Mouse (Mus musculus): Measurements from ENCODE around the gene Plin5. TPM values are rescaled to one million over a fixed set of nuclear protein-coding genes. Genes with fewer than 3 reads are reported as not detected.

Plin5 gene
- total RNA-seq, 1 experiment = 1.4 TPM

GRCm38 (mm10) chr17:56144546-56144945 lies 27.1 kb upstream of the Plin5 start:
- H3K9me3 ChIP-seq (ENCODE audit: control insufficient read depth, insufficient read depth, low read depth, low read length) = no peaks in the 10 kb centered on the region
- H3K27ac ChIP-seq (ENCODE audit: insufficient read depth, low read depth, low read length, poor library complexity, severe bottlenecking) = no peak overlapping the region
- no peaks in the 10 kb centered on the region for H3K36me3 ChIP-seq (ENCODE audit: control insufficient read depth, insufficient read depth, low read length, poor library complexity, severe bottlenecking)
- no peak for DNase-seq (ENCODE audit: low read depth, low spot score)
- in situ Hi-C loops (cut with MboI; ENCODE audit: low sequenced_read_pairs in 2 of 2, unreplicated experiment in 2 of 2) = no loop called here
- no peak overlapping the region for H3K9ac ChIP-seq (ENCODE audit: insufficient read depth, low read depth, low read length, poor library complexity, severe bottlenecking)
- peaks cover 0 to 14% of the 10 kb centered on the region in 2 experiments; a peak in 1 of 4 replicates for H3K4me1 ChIP-seq (ENCODE audit: control insufficient read depth in 2 of 2, insufficient read depth in 2 of 2, low read length in 2 of 2, poor library complexity in 1 of 2)
- H3K4me3 ChIP-seq (ENCODE audit: insufficient read depth in 1 of 2, low read depth in 1 of 2, low read length in 2 of 2, poor library complexity in 1 of 2, severe bottlenecking in 1 of 2) = no peak overlapping the region
- TF ChIP-seq CHD2 (IDR thresholded peaks at IDR 0.05; ENCODE audit: low read depth, low read length) (no peak), HCFC1 (IDR thresholded peaks at IDR 0.05; ENCODE audit: borderline replicate concordance, insufficient read depth, low read length) (no peak), MAFK (IDR thresholded peaks at IDR 0.05; ENCODE audit: insufficient read depth, low read depth, low read length) (no peak), ZC3H11A (IDR thresholded peaks at IDR 0.05; ENCODE audit: borderline replicate concordance, low read depth, low read length) (no peak), ZNF384 (IDR thresholded peaks at IDR 0.05; ENCODE audit: low read depth, low read length) (no peak)

- in situ Hi-C loops (cut with MboI; ENCODE audit: low sequenced_read_pairs in 2 of 2, unreplicated experiment in 2 of 2) = no loop called here
- peak overlapping the region; percentile 69 to 71 for H3K4me3 ChIP-seq (ENCODE audit: insufficient read depth in 1 of 2, low read depth in 1 of 2, low read length in 2 of 2, poor library complexity in 1 of 2, severe bottlenecking in 1 of 2)
- DNase-seq (ENCODE audit: low read depth, low spot score) = no peak
- peak overlapping the region; percentile 13; the same call in 1 of the 2 replicates for H3K9ac ChIP-seq (ENCODE audit: insufficient read depth, low read depth, low read length, poor library complexity, severe bottlenecking)
- H3K27ac ChIP-seq (ENCODE audit: insufficient read depth, low read depth, low read length, poor library complexity, severe bottlenecking) = no peak overlapping the region
- H3K9me3 ChIP-seq (ENCODE audit: control insufficient read depth, insufficient read depth, low read depth, low read length) = no peaks in the 10 kb centered on the region
- no peak for TF ChIP-seq ZNF384 (IDR thresholded peaks at IDR 0.05; ENCODE audit: low read depth, low read length)
- no peak for TF ChIP-seq HCFC1 (IDR thresholded peaks at IDR 0.05; ENCODE audit: borderline replicate concordance, insufficient read depth, low read length)
- no peak for TF ChIP-seq CHD2 (IDR thresholded peaks at IDR 0.05; ENCODE audit: low read depth, low read length)
- no peak for TF ChIP-seq ZC3H11A (IDR thresholded peaks at IDR 0.05; ENCODE audit: borderline replicate concordance, low read depth, low read length)
- no peak for TF ChIP-seq MAFK (IDR thresholded peaks at IDR 0.05; ENCODE audit: insufficient read depth, low read depth, low read length)
- H3K4me1 ChIP-seq (ENCODE audit: control insufficient read depth in 2 of 2, insufficient read depth in 2 of 2, low read length in 2 of 2, poor library complexity in 1 of 2) = peaks cover 0 to 16% of the 10 kb centered on the region in 2 experiments; a peak in 1 of 4 replicates
- H3K36me3 ChIP-seq (ENCODE audit: control insufficient read depth, insufficient read depth, low read length, poor library complexity, severe bottlenecking) = no peaks in the 10 kb centered on the region
These were observed 24.6 kb upstream of the Plin5 start for GRCm38 (mm10) chr17:56141702-56142605.

DNA sequence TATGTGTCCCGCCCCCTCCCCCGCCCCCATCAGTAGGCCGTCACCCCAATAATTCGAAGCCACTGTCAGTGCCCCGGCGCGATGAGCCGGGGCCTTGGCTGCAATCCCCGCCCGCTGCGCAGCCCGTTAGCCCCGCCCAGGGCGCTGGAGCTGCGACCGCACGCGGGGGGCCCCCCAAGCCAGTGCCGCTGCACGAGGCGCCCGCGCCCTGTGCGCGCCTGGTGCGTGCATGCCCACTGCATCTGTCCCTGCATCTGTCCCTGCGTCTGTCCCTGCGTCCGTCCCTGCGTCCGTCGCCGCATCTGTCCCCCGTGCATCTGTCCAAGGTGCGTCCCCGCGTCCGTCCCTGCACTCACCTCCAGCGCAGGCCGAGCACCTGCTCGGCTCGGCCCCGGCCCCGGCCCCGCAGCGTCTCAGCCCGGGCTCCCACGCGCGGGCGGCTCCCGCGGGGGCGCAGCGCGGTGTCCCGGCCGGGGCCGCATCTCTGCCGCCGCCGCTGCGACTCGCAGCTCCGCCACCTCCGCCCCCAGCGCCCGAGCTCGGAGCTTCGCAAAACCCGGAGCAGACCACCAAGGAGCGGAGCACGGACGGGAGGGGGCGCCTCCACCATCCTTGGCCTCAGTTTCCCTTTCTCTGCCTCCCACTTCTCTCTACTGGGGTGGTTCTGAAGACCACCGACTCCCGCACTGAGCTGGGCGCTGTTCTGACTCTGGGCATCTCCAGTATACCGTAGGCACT lies 22.6 kb upstream of the Plin5 start, which contains the start of gene Sema6b:
Gene Sema6b (minus strand): TSS at position 486 of the 738 bp plus-strand sequence.
- H3K27ac ChIP-seq (ENCODE audit: insufficient read depth, low read depth, low read length, poor library complexity, severe bottlenecking) = no peak within 1 kb of the TSS
- TF ChIP-seq ZNF384 (IDR thresholded peaks at IDR 0.05; ENCODE audit: low read depth, low read length) = no peak
- TF ChIP-seq HCFC1 (IDR thresholded peaks at IDR 0.05; ENCODE audit: borderline replicate concordance, insufficient read depth, low read length) = no peak
- no peak for TF ChIP-seq ZC3H11A (IDR thresholded peaks at IDR 0.05; ENCODE audit: borderline replicate concordance, low read depth, low read length)
- no peak for TF ChIP-seq CHD2 (IDR thresholded peaks at IDR 0.05; ENCODE audit: low read depth, low read length)
- no peak for TF ChIP-seq MAFK (IDR thresholded peaks at IDR 0.05; ENCODE audit: insufficient read depth, low read depth, low read length)
- no peaks in the 10 kb centered on the region for H3K9me3 ChIP-seq (ENCODE audit: control insufficient read depth, insufficient read depth, low read depth, low read length)
- H3K4me1 ChIP-seq (ENCODE audit: control insufficient read depth in 2 of 2, insufficient read depth in 2 of 2, low read length in 2 of 2, poor library complexity in 1 of 2) = peaks cover 0 to 8% of the 10 kb centered on the region in 2 experiments; a peak in 1 of 4 replicates
- DNase-seq (ENCODE audit: low read depth, low spot score) = no peak
- H3K36me3 ChIP-seq (ENCODE audit: control insufficient read depth, insufficient read depth, low read length, poor library complexity, severe bottlenecking) = no peaks in the 10 kb centered on the region
- peak within 1 kb of the TSS; percentile 71 to 87 for H3K4me3 ChIP-seq (ENCODE audit: insufficient read depth in 1 of 2, low read depth in 1 of 2, low read length in 2 of 2, poor library complexity in 1 of 2, severe bottlenecking in 1 of 2)
- in situ Hi-C loops (cut with MboI; ENCODE audit: low sequenced_read_pairs in 2 of 2, unreplicated experiment in 2 of 2) = no loop called here
- no peak within 1 kb of the TSS; the same call in 1 of the 2 replicates for H3K9ac ChIP-seq (ENCODE audit: insufficient read depth, low read depth, low read length, poor library complexity, severe bottlenecking)

DNA sequence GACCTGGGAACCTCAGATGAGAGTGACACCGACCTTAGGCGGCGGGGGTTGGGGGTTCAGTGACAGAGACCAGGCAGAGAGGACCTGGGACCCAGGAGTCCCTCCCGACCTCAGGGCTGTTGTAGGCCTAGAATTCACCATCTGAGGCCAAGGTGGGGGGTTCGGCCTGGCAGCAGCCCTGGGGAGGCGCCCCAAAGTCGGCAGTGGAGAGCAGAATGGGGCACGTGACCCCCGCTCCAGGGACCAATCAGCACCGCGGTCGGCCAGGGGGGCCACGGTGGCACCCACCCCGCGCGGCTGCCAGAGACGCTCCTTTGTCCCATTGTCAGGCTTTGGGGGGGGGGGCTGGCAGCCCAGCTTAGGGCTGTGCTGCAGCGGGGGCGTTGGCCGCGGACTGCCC lies 22.0 kb upstream of the Plin5 start:
- H3K27ac ChIP-seq (ENCODE audit: insufficient read depth, low read depth, low read length, poor library complexity, severe bottlenecking) = no peak overlapping the region
- in situ Hi-C loops (cut with MboI; ENCODE audit: low sequenced_read_pairs in 2 of 2, unreplicated experiment in 2 of 2) = no loop called here

More for the DNA sequence above, 22.0 kb upstream of the Plin5 start:
- peak overlapping the region; percentile 71 to 87 for H3K4me3 ChIP-seq (ENCODE audit: insufficient read depth in 1 of 2, low read depth in 1 of 2, low read length in 2 of 2, poor library complexity in 1 of 2, severe bottlenecking in 1 of 2)
- no peaks in the 10 kb centered on the region for H3K36me3 ChIP-seq (ENCODE audit: control insufficient read depth, insufficient read depth, low read length, poor library complexity, severe bottlenecking)
- TF ChIP-seq HCFC1 (IDR thresholded peaks at IDR 0.05; ENCODE audit: borderline replicate concordance, insufficient read depth, low read length) (no peak), ZC3H11A (IDR thresholded peaks at IDR 0.05; ENCODE audit: borderline replicate concordance, low read depth, low read length) (no peak), CHD2 (IDR thresholded peaks at IDR 0.05; ENCODE audit: low read depth, low read length) (no peak), ZNF384 (IDR thresholded peaks at IDR 0.05; ENCODE audit: low read depth, low read length) (no peak)
- DNase-seq (ENCODE audit: low read depth, low spot score) = no peak
- no peaks in the 10 kb centered on the region for H3K9me3 ChIP-seq (ENCODE audit: control insufficient read depth, insufficient read depth, low read depth, low read length)
- no peak overlapping the region for H3K9ac ChIP-seq (ENCODE audit: insufficient read depth, low read depth, low read length, poor library complexity, severe bottlenecking)
- peaks cover 0 to 7% of the 10 kb centered on the region in 2 experiments; a peak in 1 of 4 replicates for H3K4me1 ChIP-seq (ENCODE audit: control insufficient read depth in 2 of 2, insufficient read depth in 2 of 2, low read length in 2 of 2, poor library complexity in 1 of 2)

Measured in ES-E14 (cell line).